ENCODE assay signal across 10 mouse cellular contexts in genomic region chr4:149496612-149497011, GRCm38 (mm10). TPM values are rescaled to one million over a fixed set of nuclear protein-coding genes. Genes with fewer than 3 reads are reported as not detected.
DNase-seq lines count a peak whose midpoint lies in the region; ATAC-seq and TF ChIP-seq lines count a peak whose summit lies in the region.
"Had no signal": no experiment of that assay in that cellular context is flagged by ENCODE, and none has a peak within 500 bp of the region (broad histone marks: within the 10 kb centered on the region; RNA-seq: fewer than 3 reads in every experiment).

No protein-coding gene starts in this region.

- peak; percentile 46 to 61 for DNase-seq in right cerebral cortex, postnatal 10 days (ENCODE audit: low spot score in 2 of 2)
- DNase-seq in right cerebral cortex, postnatal 25 days, result no peak
- peak; percentile 65 for DNase-seq in forebrain, embryonic 14.5 days (ENCODE audit: low spot score)
- DNase-seq in limb, embryonic 14.5 days (ENCODE audit: low spot score), result no peak
- DNase-seq in telencephalon, adult 2 months (ENCODE audit: low read depth, low spot score), result peak; percentile 46
- DNase-seq in kidney, postnatal 10 days, result no peak
- DNase-seq in thymus, postnatal 0 days (ENCODE audit: low spot score), result no peak
- DNase-seq: heart, postnatal 36 days; lung, postnatal 14 days had no signal

- no peaks in the 10 kb centered on the region; the same call in 1 of the 2 replicates for H3K4me1 ChIP-seq in forebrain, embryonic 14.5 days (ENCODE audit: control insufficient read depth, insufficient read depth, low read length)
- no peaks in the 10 kb centered on the region for H3K4me1 ChIP-seq in limb, embryonic 14.5 days (ENCODE audit: control insufficient read depth, insufficient read depth, low read length)
- no peaks in the 10 kb centered on the region for H3K4me1 ChIP-seq in liver, embryonic 12.5 days

- H3K9me3 ChIP-seq in forebrain, embryonic 14.5 days (replicated peaks; ENCODE audit: control insufficient read depth, low read length), result no peaks in the 10 kb centered on the region
- no peaks in the 10 kb centered on the region for H3K9me3 ChIP-seq in limb, embryonic 14.5 days (ENCODE audit: control insufficient read depth, low read length)
- no peaks in the 10 kb centered on the region for H3K9me3 ChIP-seq in liver, embryonic 12.5 days (replicated peaks)

- no peak overlapping the region for H3K4me3 ChIP-seq in forebrain, embryonic 14.5 days (ENCODE audit: low read depth, low read length)
- H3K4me3 ChIP-seq in limb, embryonic 14.5 days (replicated peaks; ENCODE audit: low read length), result no peak overlapping the region
- no peak overlapping the region for H3K4me3 ChIP-seq in liver, embryonic 12.5 days

- peak; percentile 34 for ATAC-seq in forebrain, embryonic 14.5 days
- peak; percentile 44; the same call in 1 of the 2 replicates for ATAC-seq in limb, embryonic 14.5 days (ENCODE audit: low FRiP score, low read depth)
- no peak for ATAC-seq in liver, embryonic 12.5 days

- H3K27me3 ChIP-seq in forebrain, embryonic 14.5 days (replicated peaks; ENCODE audit: control insufficient read depth, insufficient read depth, low read length), result no peaks in the 10 kb centered on the region
- H3K27me3 ChIP-seq in limb, embryonic 14.5 days (ENCODE audit: control insufficient read depth, insufficient read depth, low read length), result no peaks in the 10 kb centered on the region
- no peaks in the 10 kb centered on the region for H3K27me3 ChIP-seq in liver, embryonic 12.5 days (replicated peaks)

- no peak overlapping the region for H3K4me2 ChIP-seq in forebrain, embryonic 14.5 days (ENCODE audit: low read length)
- no peak overlapping the region for H3K4me2 ChIP-seq in limb, embryonic 14.5 days (replicated peaks; ENCODE audit: low read depth, low read length, severe bottlenecking)
- H3K4me2 ChIP-seq in liver, embryonic 12.5 days, result no peak overlapping the region

- H3K9ac ChIP-seq in forebrain, embryonic 14.5 days (ENCODE audit: low read length), result no peak overlapping the region
- H3K9ac ChIP-seq in limb, embryonic 14.5 days (ENCODE audit: low read depth, low read length, severe bottlenecking), result no peak overlapping the region
- H3K9ac ChIP-seq in liver, embryonic 12.5 days, result no peak overlapping the region

- no peak for TF ChIP-seq POLR2A in limb, embryonic 14.5 days (IDR thresholded peaks at IDR 0.05; ENCODE audit: borderline replicate concordance, extremely low read depth, insufficient read depth, insufficient read length)

- no peak overlapping the region; the same call in 1 of the 2 replicates for H3K27ac ChIP-seq in forebrain, embryonic 14.5 days (ENCODE audit: low read depth, low read length)
- H3K27ac ChIP-seq in limb, embryonic 14.5 days (replicated peaks; ENCODE audit: low read depth, low read length), result no peak overlapping the region
- no peak overlapping the region for H3K27ac ChIP-seq in liver, embryonic 12.5 days

- 6% methylated on average over 2 of the region's 2 CpGs for WGBS in forebrain, embryonic 14.5 days
- 62% methylated on average over 2 of the region's 2 CpGs for WGBS in limb, embryonic 14.5 days
- WGBS in liver, embryonic 12.5 days (ENCODE audit: insufficient replicate concordance), result 79% methylated on average over 2 of the region's 2 CpGs

- peaks cover 74% of the 10 kb centered on the region for H3K36me3 ChIP-seq in forebrain, embryonic 14.5 days (ENCODE audit: control insufficient read depth, insufficient read depth, low read length)
- H3K36me3 ChIP-seq in limb, embryonic 14.5 days (ENCODE audit: control insufficient read depth, insufficient read depth, low read length), result peaks cover 80% of the 10 kb centered on the region
- H3K36me3 ChIP-seq in liver, embryonic 12.5 days, result peaks cover 90% of the 10 kb centered on the region

RNA-seq across cellular contexts. Expression of gene Lzic, which starts 11.6 kb away (rescaled TPM):
- 62.6 and 63.0 TPM in 2 replicates for polyA plus RNA-seq in forebrain, embryonic 14.5 days (2014; fragmentation: Nextera tagmentation; extraction: Ambion mirVana)
- polyA plus RNA-seq in limb, embryonic 14.5 days (2012; rRNA removed), result 32.8 and 36.1 TPM in 2 replicates
- polyA plus RNA-seq in limb, embryonic 14.5 days (2014; fragmentation: Nextera tagmentation; extraction: Ambion mirVana), result 54.0 and 55.2 TPM in 2 replicates
- polyA plus RNA-seq in liver, embryonic 12.5 days (2016; fragmentation: Nextera tagmentation; extraction: Ambion mirVana), result 23.8 and 24.7 TPM in 2 replicates
- polyA plus RNA-seq in thymus, postnatal 0 days (2015; fragmentation: Nextera tagmentation; extraction: Ambion mirVana), result 62.8 and 66.6 TPM in 2 replicates

RNA-seq across cellular contexts. Expression of gene Nmnat1, which starts 11.6 kb away (rescaled TPM):
- 9.4 and 11.8 TPM in 2 replicates for polyA plus RNA-seq in forebrain, embryonic 14.5 days (2014; fragmentation: Nextera tagmentation; extraction: Ambion mirVana)
- polyA plus RNA-seq in limb, embryonic 14.5 days (2012; rRNA removed), result 10.1 and 11.4 TPM in 2 replicates
- polyA plus RNA-seq in limb, embryonic 14.5 days (2014; fragmentation: Nextera tagmentation; extraction: Ambion mirVana), result 9.1 and 10.6 TPM in 2 replicates
- polyA plus RNA-seq in liver, embryonic 12.5 days (2016; fragmentation: Nextera tagmentation; extraction: Ambion mirVana), result 6.8 and 8.4 TPM in 2 replicates
- polyA plus RNA-seq in thymus, postnatal 0 days (2015; fragmentation: Nextera tagmentation; extraction: Ambion mirVana), result 13.4 and 15.3 TPM in 2 replicates

RNA-seq across cellular contexts. Expression of gene Tmem274, which starts 19.4 kb away (rescaled TPM):
- not detected in 2 replicates for polyA plus RNA-seq in forebrain, embryonic 14.5 days (2014; fragmentation: Nextera tagmentation; extraction: Ambion mirVana)
- polyA plus RNA-seq in limb, embryonic 14.5 days (2012; rRNA removed), result not detected in 2 replicates
- 0.93 TPM in 1 of 2 replicates, not detected in the other for polyA plus RNA-seq in limb, embryonic 14.5 days (2014; fragmentation: Nextera tagmentation; extraction: Ambion mirVana)
- polyA plus RNA-seq in liver, embryonic 12.5 days (2016; fragmentation: Nextera tagmentation; extraction: Ambion mirVana), result 0.21 TPM in 1 of 2 replicates, not detected in the other
- polyA plus RNA-seq in thymus, postnatal 0 days (2015; fragmentation: Nextera tagmentation; extraction: Ambion mirVana), result 0.31 TPM in 1 of 2 replicates, not detected in the other

RNA-seq across cellular contexts. Expression of gene Ctnnbip1, which starts 21.4 kb away (rescaled TPM):
- polyA plus RNA-seq in forebrain, embryonic 14.5 days (2014; fragmentation: Nextera tagmentation; extraction: Ambion mirVana), result 95.2 and 99.1 TPM in 2 replicates
- polyA plus RNA-seq in limb, embryonic 14.5 days (2012; rRNA removed), result 39.3 and 43.5 TPM in 2 replicates
- 73.6 and 75.0 TPM in 2 replicates for polyA plus RNA-seq in limb, embryonic 14.5 days (2014; fragmentation: Nextera tagmentation; extraction: Ambion mirVana)
- polyA plus RNA-seq in liver, embryonic 12.5 days (2016; fragmentation: Nextera tagmentation; extraction: Ambion mirVana), result 10.0 and 10.1 TPM in 2 replicates
- polyA plus RNA-seq in thymus, postnatal 0 days (2015; fragmentation: Nextera tagmentation; extraction: Ambion mirVana), result 25.6 and 28.3 TPM in 2 replicates

RNA-seq across cellular contexts. Expression of gene Rbp7, which starts 41.8 kb away (rescaled TPM):
- polyA plus RNA-seq in forebrain, embryonic 14.5 days (2014; fragmentation: Nextera tagmentation; extraction: Ambion mirVana), result not detected in 2 replicates
- 0.11 TPM in 1 of 2 replicates, not detected in the other for polyA plus RNA-seq in limb, embryonic 14.5 days (2012; rRNA removed)
- 0.89 and 1.4 TPM in 2 replicates for polyA plus RNA-seq in limb, embryonic 14.5 days (2014; fragmentation: Nextera tagmentation; extraction: Ambion mirVana)
- not detected in 2 replicates for polyA plus RNA-seq in liver, embryonic 12.5 days (2016; fragmentation: Nextera tagmentation; extraction: Ambion mirVana)
- polyA plus RNA-seq in thymus, postnatal 0 days (2015; fragmentation: Nextera tagmentation; extraction: Ambion mirVana), result 12.6 and 18.0 TPM in 2 replicates

Comparison
In these comparisons a context has a peak if more than half of its experiments do, and no peak if none do; other contexts are left out.
1. DNase-seq: peak in right cerebral cortex, postnatal 10 days (2 of 2), forebrain, embryonic 14.5 days (single experiment) and telencephalon, adult 2 months (single experiment); none in right cerebral cortex, postnatal 25 days (single experiment), limb, embryonic 14.5 days (single experiment), kidney, postnatal 10 days (single experiment) and thymus, postnatal 0 days (single experiment).